Mouse (Mus musculus): ENCODE results near the gene Naa80. TPM values are rescaled to one million over a fixed set of nuclear protein-coding genes. Genes with fewer than 3 reads are reported as not detected.

Naa80 gene
- polyA plus RNA-seq, 1 experiment from 2014 or later = 16.7 TPM

GRCm38 (mm10) chr9:107631311-107631826 is 52.7 kb downstream of the Naa80 start:
- Histone ChIP-seq H3K4me3 (ENCODE audit: low read depth, low read length) (no peak overlapping the region), H3K4me2 (ENCODE audit: low read depth, severe bottlenecking) (peak overlapping the region; percentile 43; the same call in 1 of the 2 replicates), H3K27me3 (ENCODE audit: control insufficient read depth, insufficient read depth, low read length) (no peaks in the 10 kb centered on the region), H3K9me3 (ENCODE audit: control insufficient read depth, low read length) (no peaks in the 10 kb centered on the region; the same call in 1 of the 2 replicates), H3K36me3 (ENCODE audit: control insufficient read depth, insufficient read depth, low read length) (peaks cover 7% of the 10 kb centered on the region; the same call in 1 of the 2 replicates), H3K9ac (ENCODE audit: low read length) (peak overlapping the region; percentile 34; the same call in 1 of the 2 replicates), H3K27ac (replicated peaks; ENCODE audit: low read depth, low read length) (peak overlapping the region; percentile 87), H3K4me1 (ENCODE audit: control insufficient read depth, insufficient read depth, low read length) (peaks cover 74% of the 10 kb centered on the region)
- WGBS = 73% methylated on average over 9 of the region's 9 CpGs
- no peak for DNase-seq (ENCODE audit: low spot score)
- no peak for ATAC-seq (ENCODE audit: insufficient number of reproducible peaks, low FRiP score, low TSS enrichment, low read depth)

- H3K4me2 ChIP-seq (ENCODE audit: low read depth, severe bottlenecking) = no peak overlapping the region; the same call in 1 of the 2 replicates
- no peak for ATAC-seq (ENCODE audit: insufficient number of reproducible peaks, low FRiP score, low TSS enrichment, low read depth)
- no peaks in the 10 kb centered on the region; the same call in 1 of the 2 replicates for H3K9me3 ChIP-seq (ENCODE audit: control insufficient read depth, low read length)
- H3K27ac ChIP-seq (replicated peaks; ENCODE audit: low read depth, low read length) = peak overlapping the region; percentile 45; the same call in 1 of the 2 replicates
- peaks cover 73% of the 10 kb centered on the region for H3K4me1 ChIP-seq (ENCODE audit: control insufficient read depth, insufficient read depth, low read length)
- H3K4me3 ChIP-seq (ENCODE audit: low read depth, low read length) = no peak overlapping the region
- H3K27me3 ChIP-seq (ENCODE audit: control insufficient read depth, insufficient read depth, low read length) = no peaks in the 10 kb centered on the region
- peak overlapping the region; percentile 34; the same call in 1 of the 2 replicates for H3K9ac ChIP-seq (ENCODE audit: low read length)
- peaks cover 7% of the 10 kb centered on the region; the same call in 1 of the 2 replicates for H3K36me3 ChIP-seq (ENCODE audit: control insufficient read depth, insufficient read depth, low read length)
- no peak for DNase-seq (ENCODE audit: low spot score)
- WGBS = 89% methylated on average over 8 of the region's 8 CpGs
Measured at GRCm38 (mm10) chr9:107631861-107632260, 53.2 kb downstream of the Naa80 start.

GRCm38 (mm10) chr9:107632478-107632877 is 53.8 kb downstream of the Naa80 start:
- peaks cover 7% of the 10 kb centered on the region; the same call in 1 of the 2 replicates for H3K36me3 ChIP-seq (ENCODE audit: control insufficient read depth, insufficient read depth, low read length)
- H3K4me3 ChIP-seq (ENCODE audit: low read depth, low read length) = peak overlapping the region; percentile 89
- peaks cover 73% of the 10 kb centered on the region for H3K4me1 ChIP-seq (ENCODE audit: control insufficient read depth, insufficient read depth, low read length)
- no peak for DNase-seq (ENCODE audit: low spot score)
- peak overlapping the region; percentile 84 for H3K27ac ChIP-seq (replicated peaks; ENCODE audit: low read depth, low read length)
- no peaks in the 10 kb centered on the region for H3K9me3 ChIP-seq (ENCODE audit: control insufficient read depth, low read length)
- WGBS = 82% methylated on average over 6 of the region's 6 CpGs
- peak overlapping the region; percentile 100 for H3K4me2 ChIP-seq (ENCODE audit: low read depth, severe bottlenecking)
- peak overlapping the region; percentile 93; the same call in 1 of the 2 replicates for H3K9ac ChIP-seq (ENCODE audit: low read length)
- ATAC-seq (ENCODE audit: insufficient number of reproducible peaks, low FRiP score, low TSS enrichment, low read depth) = no peak
- no peaks in the 10 kb centered on the region for H3K27me3 ChIP-seq (ENCODE audit: control insufficient read depth, insufficient read depth, low read length)

- Histone ChIP-seq H3K9ac (ENCODE audit: low read length) (peak overlapping the region; percentile 93), H3K4me1 (ENCODE audit: control insufficient read depth, insufficient read depth, low read length) (peaks cover 68% of the 10 kb centered on the region), H3K27me3 (ENCODE audit: control insufficient read depth, insufficient read depth, low read length) (no peaks in the 10 kb centered on the region), H3K9me3 (ENCODE audit: control insufficient read depth, low read length) (no peaks in the 10 kb centered on the region), H3K36me3 (ENCODE audit: control insufficient read depth, insufficient read depth, low read length) (peaks cover 7% of the 10 kb centered on the region; the same call in 1 of the 2 replicates), H3K27ac (replicated peaks; ENCODE audit: low read depth, low read length) (peak overlapping the region; percentile 84), H3K4me2 (ENCODE audit: low read depth, severe bottlenecking) (peak overlapping the region; percentile 100), H3K4me3 (ENCODE audit: low read depth, low read length) (peak overlapping the region; percentile 89)
- WGBS = 1% methylated on average over 33 of the region's 33 CpGs
- DNase-seq (ENCODE audit: low spot score) (peak; percentile 80), ATAC-seq (ENCODE audit: insufficient number of reproducible peaks, low FRiP score, low TSS enrichment, low read depth) (0 out of 2 replicates have a peak, but pooled peaks have one; percentile 12)
Measured at GRCm38 (mm10) chr9:107633091-107633660, 54.5 kb downstream of the Naa80 start.

Other genes starting within 250 kb of the Naa80 start
- gene Hemk1, start 240.5 kb upstream of the Naa80 start, polyA plus RNA-seq (2014; fragmentation: Nextera tagmentation; extraction: Ambion mirVana) = 10.0 and 10.1 TPM in 2 replicates
- gene 6430571L13Rik, start 238.3 kb upstream of the Naa80 start, polyA plus RNA-seq (2014; fragmentation: Nextera tagmentation; extraction: Ambion mirVana) = 0.60 and 0.73 TPM in 2 replicates
- 0.12 and 0.26 TPM in 2 replicates for gene Cacna2d2, start 179.3 kb upstream of the Naa80 start, polyA plus RNA-seq (2014; fragmentation: Nextera tagmentation; extraction: Ambion mirVana)
- gene Tmem115, start 44.9 kb upstream of the Naa80 start, polyA plus RNA-seq (2014; fragmentation: Nextera tagmentation; extraction: Ambion mirVana) = 42.8 and 47.9 TPM in 2 replicates
- gene Cyb561d2, start 36.7 kb upstream of the Naa80 start, polyA plus RNA-seq (2014; fragmentation: Nextera tagmentation; extraction: Ambion mirVana) = 13.1 and 14.1 TPM in 2 replicates
- gene Nprl2, start 36.7 kb upstream of the Naa80 start, polyA plus RNA-seq (2014; fragmentation: Nextera tagmentation; extraction: Ambion mirVana) = 36.5 and 40.9 TPM in 2 replicates
- gene Zmynd10, start 31.6 kb upstream of the Naa80 start, polyA plus RNA-seq (2014; fragmentation: Nextera tagmentation; extraction: Ambion mirVana) = 0.79 and 0.95 TPM in 2 replicates
- 46.7 and 49.3 TPM in 2 replicates for gene Rassf1, start 27.3 kb upstream of the Naa80 start, polyA plus RNA-seq (2014; fragmentation: Nextera tagmentation; extraction: Ambion mirVana)
- 57.3 and 60.2 TPM in 2 replicates for gene Tusc2, start 15.6 kb upstream of the Naa80 start, polyA plus RNA-seq (2014; fragmentation: Nextera tagmentation; extraction: Ambion mirVana)
- gene Hyal2, start 10.9 kb upstream of the Naa80 start, polyA plus RNA-seq (2014; fragmentation: Nextera tagmentation; extraction: Ambion mirVana) = 143 and 155 TPM in 2 replicates
- 8.0 and 8.4 TPM in 2 replicates for gene Hyal1, start 2.0 kb upstream of the Naa80 start, polyA plus RNA-seq (2014; fragmentation: Nextera tagmentation; extraction: Ambion mirVana)
- 0.54 and 0.57 TPM in 2 replicates for gene Hyal3, start 1.9 kb downstream of the Naa80 start, polyA plus RNA-seq (2014; fragmentation: Nextera tagmentation; extraction: Ambion mirVana)
- 47.6 and 49.0 TPM in 2 replicates for gene Ifrd2, start 8.8 kb downstream of the Naa80 start, polyA plus RNA-seq (2014; fragmentation: Nextera tagmentation; extraction: Ambion mirVana)
- 3.4 and 3.7 TPM in 2 replicates for gene Sema3b, start 30.3 kb downstream of the Naa80 start, polyA plus RNA-seq (2014; fragmentation: Nextera tagmentation; extraction: Ambion mirVana)
- 336 and 358 TPM in 2 replicates for gene Gnai2, start 56.5 kb downstream of the Naa80 start, polyA plus RNA-seq (2014; fragmentation: Nextera tagmentation; extraction: Ambion mirVana)
- 3.4 and 4.1 TPM in 2 replicates for gene Slc38a3, start 90.6 kb downstream of the Naa80 start, polyA plus RNA-seq (2014; fragmentation: Nextera tagmentation; extraction: Ambion mirVana)
- 1.7 and 1.8 TPM in 2 replicates for gene Gnat1, start 100.8 kb downstream of the Naa80 start, polyA plus RNA-seq (2014; fragmentation: Nextera tagmentation; extraction: Ambion mirVana)
- 27.4 and 32.5 TPM in 2 replicates for gene Sema3f, start 131.6 kb downstream of the Naa80 start, polyA plus RNA-seq (2014; fragmentation: Nextera tagmentation; extraction: Ambion mirVana)
- gene Rbm5, start 192.1 kb downstream of the Naa80 start, polyA plus RNA-seq (2014; fragmentation: Nextera tagmentation; extraction: Ambion mirVana) = 179 and 195 TPM in 2 replicates

Measured in limb, embryonic 11.5 days (tissue).